Mouse (Mus musculus) liver, adult 2 months (tissue): ENCODE results near the gene Slc7a5.

Experiments used
- CTCF ChIP-seq: fragments of 200-500 bp; IDR thresholded peaks from 2 replicates; pipeline ENCODE4 v1.5.1; 2011; ENCODE audit warnings: low read depth, low read length, control low read depth
- POLR2A ChIP-seq: fragments of 200-500 bp; IDR thresholded peaks from 2 replicates; pipeline ENCODE4 v1.6.1; 2011; ENCODE audit warnings: low read length, control low read depth; ENCODE audit not compliant: insufficient read depth; ENCODE audit errors: extremely low read depth

DNA sequence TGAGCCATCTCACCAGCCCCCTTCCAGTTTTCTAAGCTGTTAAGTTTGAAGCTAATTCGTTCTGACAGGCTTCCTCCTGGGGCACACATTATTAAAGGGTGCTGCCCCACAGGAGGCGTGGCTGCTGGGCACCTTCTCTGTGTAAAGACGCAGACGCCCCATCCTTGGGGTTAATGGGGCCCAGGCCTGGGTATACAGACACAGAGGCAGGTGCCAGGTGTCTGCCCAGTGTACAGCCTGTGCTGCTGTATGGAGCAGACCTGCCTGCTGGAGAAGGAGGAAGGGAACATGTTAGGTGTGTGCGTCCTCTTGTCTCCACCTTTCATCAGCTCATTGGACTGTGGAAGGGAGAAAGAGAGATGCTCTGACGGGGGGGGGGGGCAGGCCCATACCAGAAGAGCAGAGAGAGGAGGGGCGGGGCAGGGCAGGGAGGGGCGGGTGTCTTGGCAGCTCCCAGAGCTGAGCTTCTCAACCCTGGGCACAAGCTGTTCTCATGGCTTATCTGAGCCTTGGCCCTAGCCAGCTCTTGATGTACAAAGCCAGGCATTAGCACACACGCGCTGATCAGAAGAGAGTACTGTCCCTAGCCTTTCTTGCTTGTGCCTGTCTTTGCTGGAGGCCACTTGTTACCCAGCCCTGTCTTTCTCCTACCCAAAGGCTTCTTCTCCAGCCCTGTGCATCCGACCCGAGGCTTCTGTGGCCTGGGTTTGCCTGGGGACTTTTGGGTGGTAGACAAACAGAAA, 45.5 kb downstream of the Slc7a5 start:
- TF ChIP-seq POLR2A (no peak), CTCF (no peak)
